Mouse (Mus musculus) cerebellum, adult 8-10 months (tissue): ENCODE results near the gene Irf4.

Experiments
- DNase-seq: peaks from one replicate; pipeline ENCODE4 v3.0.0; 2022

Gene Irf4

DNA sequence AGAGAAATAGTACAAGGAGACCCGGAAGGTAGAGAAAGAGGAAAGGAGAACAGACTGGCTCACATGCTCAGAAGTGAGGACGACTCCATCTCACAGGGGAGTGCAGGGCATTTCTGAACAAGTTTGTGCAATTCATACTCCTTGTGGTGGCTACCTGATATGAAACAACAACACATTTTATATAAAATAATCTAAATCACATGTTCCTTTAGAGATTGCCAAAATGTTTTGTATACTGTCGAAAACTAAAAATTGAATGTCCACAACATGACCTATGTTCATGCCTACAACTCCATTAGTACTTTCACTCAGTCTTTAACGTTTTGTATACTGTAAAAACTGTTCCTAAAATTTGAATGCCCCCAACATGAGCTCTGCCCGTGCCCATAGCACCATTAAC lies 7.9 kb upstream of the Irf4 start:
- DNase-seq, result no peak

DNA sequence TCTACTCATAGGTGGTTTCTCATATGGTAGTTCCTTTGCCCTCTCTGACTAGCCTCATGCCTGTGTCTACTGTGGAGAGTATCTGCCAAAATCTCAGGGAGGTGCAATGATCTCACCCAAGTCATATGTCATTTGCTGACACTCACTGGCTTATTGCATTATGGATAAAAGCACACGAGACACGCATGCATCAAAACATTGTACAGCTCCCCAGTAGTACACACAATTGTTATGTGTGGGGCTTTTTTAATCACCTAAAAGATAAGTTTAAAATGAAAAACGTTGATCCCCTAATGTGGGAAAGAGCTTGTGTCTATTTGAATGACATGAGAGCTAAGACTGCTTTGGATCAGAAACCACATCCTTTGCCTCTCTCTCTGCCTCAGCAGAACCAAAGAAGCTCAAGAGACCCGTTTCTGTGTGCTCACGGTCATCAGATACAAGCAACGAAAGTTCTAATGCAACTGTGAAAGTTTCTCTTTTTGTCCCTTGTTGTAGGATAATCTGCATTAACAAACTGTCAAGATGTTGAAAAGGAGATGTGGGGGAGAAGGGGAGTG lies 6.5 kb upstream of the Irf4 start:
- no peak for DNase-seq

DNA sequence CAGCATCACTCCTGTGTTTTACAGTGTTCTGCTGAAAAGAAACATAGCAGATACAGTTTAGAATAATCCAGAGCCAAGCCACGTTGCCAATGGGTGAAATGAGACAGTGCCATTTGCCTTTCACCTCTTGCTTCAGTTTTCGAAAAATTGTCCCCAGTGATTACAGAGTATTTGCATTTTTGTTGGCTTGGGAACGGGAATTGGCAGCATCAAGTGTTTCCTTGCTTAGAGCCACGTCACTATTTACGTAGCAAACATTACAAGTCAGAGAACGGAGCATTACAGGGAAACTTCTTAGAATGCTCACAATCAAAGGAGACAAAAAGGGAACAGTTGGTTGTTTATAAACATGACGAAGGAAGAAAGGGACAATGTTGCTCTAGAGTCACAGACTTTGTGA lies 3.9 kb upstream of the Irf4 start:
- no peak for DNase-seq

DNA sequence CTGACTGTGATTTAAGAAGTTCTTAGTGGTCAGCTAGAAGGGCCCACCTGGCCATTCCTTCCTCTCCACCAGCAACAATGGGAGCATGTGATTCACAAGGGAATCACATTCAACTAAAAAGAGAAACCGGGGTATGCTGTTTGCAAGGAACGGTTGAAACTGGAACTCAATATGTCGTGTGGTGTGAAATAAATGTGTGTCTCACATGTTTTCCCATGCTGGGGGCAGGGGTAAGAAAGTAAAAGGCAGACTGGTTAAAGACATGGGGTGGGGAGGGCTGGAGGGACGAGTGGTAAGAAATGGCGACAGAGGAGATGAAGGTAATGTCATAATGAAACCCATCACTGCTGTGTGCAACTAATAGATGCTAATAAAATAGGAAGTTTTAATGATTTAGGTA lies 2.0 kb upstream of the Irf4 start:
- DNase-seq, result no peak

DNA sequence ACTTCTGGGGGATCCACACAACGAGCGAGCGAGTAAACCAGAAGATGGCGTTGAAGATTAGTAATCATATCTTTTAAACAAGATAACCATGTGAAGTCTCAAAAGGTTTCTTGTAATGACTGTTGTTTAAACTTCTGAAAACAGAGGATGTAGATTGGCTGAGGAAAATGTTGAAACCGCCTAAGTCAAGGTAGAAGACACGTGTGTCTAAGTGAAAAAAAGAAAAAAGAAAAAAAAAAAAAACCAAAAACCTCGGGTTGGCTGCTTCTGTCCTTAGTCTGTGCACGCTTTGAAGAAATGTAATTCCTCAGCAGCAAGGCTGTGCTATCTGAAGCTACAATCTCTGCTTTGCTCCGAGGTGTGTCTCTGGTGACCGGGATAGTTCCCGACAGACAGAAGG lies 1.5 kb upstream of the Irf4 start:
- no peak for DNase-seq

DNA sequence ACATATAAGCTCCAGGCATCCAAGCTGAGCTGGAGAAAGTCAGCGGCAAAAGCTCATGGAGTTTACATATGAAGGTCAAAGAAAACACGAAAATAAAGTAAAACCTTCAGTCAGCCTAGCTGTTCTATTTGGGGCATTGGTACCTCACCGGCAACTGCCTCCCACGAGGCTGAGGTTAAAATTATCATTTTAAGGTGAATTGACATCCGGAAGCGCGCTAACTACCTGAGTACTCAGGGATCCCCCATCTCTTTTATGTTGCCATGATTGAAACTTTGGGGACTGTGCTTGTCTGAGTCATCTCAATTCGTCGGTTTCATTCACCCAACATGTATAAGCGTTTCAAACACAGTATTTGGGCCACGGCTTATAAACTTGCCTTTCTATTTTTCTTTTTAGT lies 705 bp upstream of the Irf4 start:
- DNase-seq, result no peak

DNA sequence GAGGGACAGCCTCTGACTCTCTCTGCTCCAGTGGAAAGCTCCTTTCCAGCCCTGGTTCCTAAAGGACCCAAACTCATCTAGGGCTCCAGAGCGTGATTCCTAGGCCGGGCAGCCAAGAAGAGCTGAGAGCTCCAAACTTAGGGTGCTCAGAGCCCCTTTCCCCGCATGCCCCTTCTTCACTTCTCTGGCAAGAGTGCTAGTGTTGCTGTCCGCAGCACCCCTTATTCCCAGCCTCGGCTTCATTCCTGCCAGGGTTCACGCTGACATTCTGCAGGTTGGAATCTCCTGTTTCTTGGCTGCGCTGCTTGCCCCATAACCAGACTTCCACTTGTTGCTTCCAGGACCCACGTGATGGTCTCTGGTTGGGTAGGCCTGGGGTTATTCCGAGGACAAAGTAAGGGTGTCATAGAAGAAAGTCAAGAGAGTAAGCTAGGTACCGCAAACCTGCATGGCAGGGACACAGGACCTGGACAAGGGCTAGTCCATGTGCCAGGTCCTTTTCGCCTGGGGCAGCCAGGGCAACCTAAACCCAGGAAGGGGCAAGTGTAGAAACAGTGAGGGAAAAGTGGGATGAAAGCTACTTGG lies 623 bp downstream of the Irf4 start:
- DNase-seq, result no peak

DNA sequence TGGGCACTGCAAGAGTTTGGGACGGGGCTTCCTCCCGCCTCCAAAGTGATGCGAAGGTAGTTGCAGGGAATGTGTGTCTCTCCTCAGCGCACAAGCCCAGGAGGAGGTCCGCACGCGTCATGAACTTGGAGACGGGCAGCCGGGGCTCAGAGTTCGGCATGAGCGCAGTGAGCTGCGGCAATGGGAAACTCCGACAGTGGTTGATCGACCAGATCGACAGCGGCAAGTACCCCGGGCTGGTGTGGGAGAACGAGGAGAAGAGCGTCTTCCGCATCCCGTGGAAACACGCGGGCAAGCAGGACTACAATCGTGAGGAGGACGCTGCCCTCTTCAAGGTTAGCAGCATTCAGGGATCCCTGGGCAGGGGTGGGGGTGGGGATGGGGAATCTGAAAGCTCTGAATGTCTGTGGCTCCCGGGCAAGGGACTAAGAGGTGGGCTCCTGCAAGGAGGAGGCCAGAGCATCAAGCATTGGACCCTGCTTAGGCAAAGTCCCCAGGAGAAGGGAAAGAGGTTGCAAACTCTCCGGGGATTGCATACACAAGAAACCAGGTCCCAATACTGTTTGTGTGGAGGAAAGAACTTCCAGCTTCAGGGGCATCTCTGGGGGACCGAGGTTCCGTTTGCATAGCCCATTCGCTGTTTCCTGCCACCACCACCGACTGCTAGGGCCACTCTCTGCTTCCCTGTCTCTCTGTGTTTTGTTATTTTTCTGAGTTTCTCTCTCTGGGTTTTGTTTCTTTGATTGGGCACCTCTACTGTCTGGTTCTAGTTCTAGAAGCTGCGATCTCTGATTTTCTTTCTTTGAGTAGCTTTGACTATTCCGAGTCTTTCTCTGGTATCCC lies 1.7 kb downstream of the Irf4 start:
- no peak for DNase-seq

DNA sequence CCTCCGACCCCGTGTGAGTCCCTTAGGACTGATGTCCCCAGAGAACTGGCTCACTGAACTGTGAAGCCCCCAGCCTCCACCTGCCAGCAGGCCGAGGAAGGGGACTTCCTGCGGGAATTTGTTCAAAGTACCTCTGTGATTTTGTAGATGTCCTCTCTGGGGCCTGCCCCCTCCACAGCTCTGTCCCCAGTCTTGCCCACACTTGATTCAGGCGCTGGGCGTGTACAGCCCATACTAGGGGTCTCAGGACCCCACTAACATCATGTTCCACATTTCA lies 2.2 kb downstream of the Irf4 start:
- DNase-seq, result no peak

DNA sequence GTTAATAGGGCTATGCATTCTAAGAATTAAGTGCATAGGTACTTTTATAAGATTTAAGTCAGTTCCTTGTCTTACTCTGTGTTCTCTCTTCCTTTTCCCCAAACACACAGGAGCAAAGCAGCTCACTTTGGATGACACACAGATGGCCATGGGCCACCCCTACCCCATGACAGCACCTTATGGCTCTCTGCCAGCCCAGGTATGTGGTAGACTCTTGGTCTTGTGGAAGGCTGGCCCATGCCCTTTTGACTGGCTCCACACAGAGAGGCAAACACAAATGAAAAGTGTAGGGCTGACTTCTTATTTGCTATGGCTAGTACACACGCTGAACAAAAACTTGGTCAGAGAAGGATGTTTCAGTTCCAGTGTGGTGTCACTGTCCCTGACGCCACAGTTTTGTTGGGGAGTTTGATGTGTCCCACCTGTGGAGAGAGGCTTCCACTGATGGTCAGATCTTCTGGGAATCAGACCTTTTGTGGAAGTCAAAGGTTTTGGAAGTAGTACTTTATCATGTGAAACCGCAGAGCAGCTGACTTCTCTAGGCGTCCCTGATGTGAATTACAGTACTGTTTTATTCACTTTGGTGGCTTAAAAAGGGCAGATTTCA lies 3.7 kb downstream of the Irf4 start:
- DNase-seq, result no peak

DNA sequence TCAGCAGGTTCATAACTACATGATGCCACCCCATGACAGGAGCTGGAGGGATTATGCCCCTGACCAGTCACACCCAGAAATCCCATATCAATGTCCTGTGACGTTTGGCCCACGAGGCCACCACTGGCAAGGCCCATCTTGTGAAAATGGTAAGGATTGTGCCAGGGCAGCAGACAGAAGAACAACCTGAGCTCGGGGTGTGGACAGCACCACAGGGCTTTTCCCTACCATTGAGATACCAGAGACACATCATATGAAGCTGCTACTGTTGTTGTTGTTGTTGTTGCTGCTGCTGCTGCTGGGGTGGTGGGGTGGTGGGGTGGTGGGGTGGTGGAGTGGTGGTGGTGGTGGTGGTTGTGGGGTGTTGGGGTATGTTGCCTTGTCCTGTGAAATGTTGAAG lies 4.4 kb downstream of the Irf4 start:
- no peak for DNase-seq

DNA sequence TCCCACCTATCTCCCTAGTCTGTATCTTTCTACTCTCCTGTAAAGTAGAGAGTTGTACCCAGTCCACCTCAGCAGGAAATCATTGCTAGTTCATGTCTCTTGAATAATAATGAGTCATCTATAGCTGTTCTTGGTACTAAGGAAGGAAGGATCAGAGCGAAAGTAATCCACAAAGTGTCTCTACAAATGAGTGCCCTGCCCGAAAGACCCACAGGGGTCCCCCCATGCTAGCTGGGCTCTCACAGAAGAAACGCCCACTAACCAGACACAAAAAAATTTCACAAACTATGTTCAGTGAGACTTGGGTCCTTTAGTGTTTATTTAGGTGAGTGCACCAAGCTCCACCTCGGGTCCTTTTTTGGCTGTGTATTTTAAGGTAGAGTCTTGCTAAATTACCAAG lies 5.0 kb downstream of the Irf4 start:
- DNase-seq, result no peak

DNA sequence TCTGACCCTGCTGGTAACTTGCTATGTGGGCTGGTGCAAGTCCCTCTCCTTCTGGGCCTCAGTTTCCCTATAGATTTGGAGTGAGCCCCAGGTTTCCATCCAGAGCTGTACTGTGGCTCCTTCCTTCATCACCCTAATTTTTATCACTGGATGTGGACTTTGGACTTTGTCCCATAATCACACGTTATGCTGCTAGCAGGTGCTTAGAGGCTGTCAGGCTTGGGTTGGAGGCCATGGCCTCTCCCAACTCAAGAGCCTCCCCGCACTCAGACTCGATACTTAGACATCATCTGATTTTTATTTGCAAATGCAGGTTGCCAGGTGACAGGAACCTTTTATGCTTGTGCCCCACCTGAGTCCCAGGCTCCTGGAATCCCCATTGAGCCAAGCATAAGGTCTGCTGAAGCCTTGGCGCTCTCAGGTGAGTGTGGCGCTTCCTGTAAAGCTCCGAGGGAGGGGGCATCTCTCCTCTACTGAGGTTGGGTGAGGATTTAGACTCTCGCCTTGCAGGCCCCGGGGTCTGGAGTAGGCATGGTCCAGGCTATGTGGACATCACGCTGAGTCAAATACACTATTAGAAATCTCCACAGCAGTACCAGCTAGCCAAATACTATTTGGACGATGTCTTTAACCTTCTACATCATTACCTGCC lies 5.9 kb downstream of the Irf4 start:
- DNase-seq, result no peak

DNA sequence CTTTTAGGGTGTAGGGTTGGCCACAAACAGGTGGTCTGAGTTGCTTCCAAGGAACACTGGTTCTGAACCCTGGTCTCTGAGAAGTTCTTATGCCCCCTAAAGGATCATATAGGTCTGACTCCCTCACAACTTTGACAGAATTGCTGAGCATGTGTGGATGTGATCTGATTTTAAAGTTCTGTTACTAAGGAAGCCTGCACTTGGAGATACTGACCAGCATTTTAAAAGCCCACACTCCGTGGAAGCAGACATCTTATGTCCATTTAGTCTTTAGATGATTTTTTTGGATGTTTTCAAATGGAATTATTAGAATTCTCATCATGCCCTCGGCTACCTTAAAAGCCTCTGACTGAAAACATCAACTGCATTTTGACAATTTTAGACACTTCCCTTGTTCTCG lies 6.6 kb downstream of the Irf4 start:
- no peak for DNase-seq

DNA sequence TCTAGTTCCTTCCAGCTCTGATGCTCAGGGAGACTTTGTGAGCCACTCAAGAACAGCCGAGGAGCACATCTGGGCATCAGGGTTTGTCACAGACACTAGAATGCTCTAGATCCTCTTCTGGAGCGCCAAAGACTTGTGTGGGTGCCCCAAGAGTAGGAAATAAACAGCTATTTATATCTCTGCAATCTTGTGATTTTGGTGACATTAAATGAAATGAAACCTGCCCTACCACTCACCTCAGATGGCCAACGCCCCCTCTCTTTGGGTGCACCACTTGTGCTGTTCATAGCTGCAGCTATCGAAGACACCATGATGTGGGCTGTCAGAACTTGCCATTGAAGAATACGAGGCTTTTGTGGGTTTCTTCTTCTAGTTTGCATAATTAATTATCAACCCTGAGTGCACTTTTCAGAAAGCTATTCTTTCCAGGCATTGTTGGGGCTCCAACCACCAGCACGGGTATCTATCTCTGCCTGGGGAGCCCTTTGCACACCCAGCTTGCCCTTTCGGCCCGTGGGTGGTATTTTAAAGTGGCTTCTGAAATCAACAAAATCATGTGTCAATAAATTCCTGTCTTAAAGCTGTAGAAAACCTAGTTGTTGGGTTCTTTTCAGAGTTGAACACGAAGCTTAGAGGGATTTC lies 7.1 kb downstream of the Irf4 start:
- no peak for DNase-seq

DNA sequence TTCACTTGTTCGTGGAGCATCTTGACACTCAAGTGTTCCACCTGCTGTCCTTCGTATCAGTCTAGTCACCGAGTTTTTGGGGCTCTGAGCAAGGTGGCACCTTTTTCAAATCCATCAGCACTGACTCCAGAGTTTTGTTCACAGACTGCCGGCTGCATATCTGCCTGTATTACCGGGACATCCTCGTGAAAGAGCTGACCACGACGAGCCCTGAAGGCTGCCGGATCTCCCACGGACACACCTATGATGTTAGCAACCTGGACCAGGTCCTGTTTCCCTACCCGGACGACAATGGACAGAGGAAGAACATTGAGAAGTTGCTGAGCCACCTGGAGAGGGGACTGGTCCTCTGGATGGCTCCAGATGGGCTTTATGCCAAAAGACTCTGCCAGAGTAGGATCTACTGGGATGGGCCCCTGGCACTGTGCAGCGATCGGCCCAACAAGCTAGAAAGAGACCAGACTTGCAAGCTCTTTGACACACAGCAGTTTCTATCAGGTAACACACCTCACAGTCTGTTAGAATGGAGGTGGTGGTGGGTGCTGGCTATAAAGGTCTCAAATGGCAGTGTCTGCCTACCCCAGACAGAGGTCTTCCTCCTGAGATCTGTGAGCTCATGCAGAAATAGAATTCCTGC lies 8.4 kb downstream of the Irf4 start:
- DNase-seq, result no peak

DNA sequence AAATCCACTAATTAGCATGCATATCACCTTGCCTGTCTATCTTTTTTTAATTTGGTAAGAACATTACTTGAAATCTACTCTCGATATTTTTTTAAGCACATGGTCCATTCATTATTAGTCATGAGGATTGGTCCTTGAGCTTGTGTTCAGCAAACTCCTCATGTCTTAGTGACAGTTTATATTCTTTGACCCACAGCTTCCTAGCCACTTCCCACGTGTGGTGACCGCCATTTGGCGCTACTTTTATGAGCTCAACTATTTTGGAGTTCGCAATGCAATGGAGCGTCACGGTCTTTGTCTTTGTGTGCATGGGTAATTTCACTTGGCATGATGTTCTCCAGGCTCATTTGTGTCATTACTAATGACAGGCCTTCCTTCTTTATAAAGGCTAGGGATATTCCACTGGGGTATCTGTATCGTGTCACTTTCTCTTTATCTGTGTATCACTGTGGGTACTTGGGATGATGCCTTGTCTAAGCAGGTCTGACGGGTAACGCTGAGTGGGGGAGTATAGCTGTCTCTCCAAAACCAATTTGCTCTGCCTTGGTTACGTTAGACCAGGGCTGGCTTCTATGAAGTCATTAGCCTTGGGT lies 9.9 kb downstream of the Irf4 start:
- DNase-seq, result no peak

DNA sequence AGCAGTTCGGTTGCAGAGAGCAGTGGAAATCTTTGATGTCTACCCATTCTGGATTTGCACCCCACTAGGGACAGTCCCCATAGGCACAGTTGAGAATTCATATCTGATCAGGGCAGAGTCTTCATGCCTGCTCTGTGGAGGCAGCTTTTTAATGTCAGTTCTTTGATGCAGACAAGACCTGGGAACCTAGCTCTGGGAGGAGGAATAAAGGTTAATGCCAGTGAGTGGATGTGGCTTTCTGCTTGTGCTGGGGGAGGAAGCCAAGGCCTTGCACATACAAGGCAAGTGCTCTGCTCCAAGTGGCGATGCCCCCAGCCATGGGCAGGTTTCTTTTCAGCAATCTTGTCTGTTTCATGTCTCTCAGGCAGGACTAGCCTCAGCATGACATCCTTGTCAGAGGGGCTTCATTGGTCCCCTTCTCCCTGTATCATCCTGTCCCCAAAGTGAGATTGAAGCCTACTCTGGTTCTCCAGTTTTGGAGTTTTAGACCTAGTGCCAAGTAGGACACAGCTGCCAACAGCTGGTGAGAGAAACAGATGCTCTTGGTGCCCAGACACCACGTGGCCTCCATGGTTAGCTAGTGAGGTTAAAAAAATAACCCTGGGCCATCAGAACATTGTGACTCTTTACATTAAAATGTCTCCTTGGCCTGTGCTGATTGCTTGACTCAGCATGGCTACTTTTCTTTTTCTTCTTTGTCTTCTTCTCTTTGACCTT lies 11.5 kb downstream of the Irf4 start:
- DNase-seq, result no peak

DNA sequence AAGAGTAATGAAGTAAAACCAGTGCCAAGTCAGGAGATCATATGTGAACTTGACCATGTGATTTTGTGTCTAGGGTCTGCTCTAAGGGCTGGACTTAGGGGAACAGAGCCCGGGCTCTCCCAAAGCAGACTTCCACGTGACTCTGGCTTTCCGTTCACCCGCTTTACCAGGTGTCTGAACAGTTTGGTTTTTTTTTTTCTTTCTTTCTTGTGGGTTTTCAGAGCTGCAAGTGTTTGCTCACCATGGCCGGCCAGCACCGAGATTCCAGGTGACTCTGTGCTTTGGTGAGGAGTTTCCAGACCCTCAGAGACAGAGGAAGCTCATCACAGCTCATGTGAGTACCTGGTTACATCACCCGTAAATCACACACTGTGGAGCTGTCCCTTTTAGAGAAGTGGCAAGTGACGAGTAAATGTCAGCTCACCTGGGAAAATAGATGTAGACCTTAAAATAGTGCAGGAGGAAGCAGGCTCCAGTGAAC lies 12.2 kb downstream of the Irf4 start:
- DNase-seq, result no peak

DNA sequence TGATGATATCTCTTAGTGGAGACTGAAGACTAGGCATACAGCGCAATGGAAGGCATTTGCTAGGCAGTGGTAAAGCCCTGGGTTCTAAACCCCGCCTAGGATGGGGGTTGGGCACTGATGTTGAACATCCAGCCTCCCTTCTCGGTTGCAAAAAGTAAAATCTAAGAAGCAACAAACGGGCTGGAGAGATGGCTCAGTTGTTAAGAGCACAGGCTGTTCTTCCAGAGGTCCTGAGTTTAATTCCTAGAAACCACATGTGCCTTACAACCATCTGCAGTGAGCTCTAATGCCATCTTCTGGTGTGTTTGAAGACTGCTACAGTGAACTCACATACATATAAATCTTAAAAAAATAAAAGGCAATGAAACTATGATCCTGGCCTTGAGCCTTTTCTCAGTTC lies 13.2 kb downstream of the Irf4 start:
- no peak for DNase-seq

DNA sequence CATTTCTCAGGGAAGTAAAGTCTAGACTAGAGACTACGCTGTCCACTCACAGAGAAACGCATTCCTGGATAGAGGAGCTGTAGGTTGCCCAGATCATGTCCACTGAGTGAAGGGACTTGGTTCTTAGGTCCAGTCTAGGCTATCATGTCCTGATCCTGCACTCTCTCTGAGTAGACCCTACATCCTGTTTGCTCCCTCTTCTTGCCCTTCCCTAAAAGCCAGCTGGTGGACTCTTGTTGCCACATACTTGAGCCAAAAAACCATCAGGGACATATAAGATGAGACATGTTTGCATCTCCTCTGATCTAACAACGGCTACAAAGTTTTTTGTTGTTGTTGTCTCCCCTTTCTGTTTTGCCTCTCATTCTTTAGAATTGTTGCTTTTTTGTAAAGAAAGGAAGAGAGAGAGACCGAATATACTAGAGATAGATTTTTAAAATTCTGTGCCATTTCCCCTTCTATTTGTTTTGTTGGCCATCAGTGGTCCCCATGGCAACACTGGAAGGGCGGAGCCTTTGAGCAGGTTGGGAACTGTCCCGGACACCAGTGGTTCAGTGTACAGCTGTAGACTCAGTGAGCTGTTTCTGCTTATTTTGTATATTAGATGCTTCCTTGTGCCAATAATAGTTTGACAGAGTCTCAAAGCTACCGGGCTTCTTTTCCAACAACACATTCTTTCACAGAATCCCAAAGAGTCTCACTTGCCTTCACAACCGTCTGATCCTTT lies 15.2 kb downstream of the Irf4 start:
- no peak for DNase-seq
